Mouse (Mus musculus): ENCODE results near the gene Sccpdh. TPM values are rescaled to one million over a fixed set of nuclear protein-coding genes. Genes with fewer than 3 reads are reported as not detected.

Gene Sccpdh
- polyA plus RNA-seq, 1 experiment from 2014 or later = 82.4 TPM

GRCm38 (mm10) chr1:179651224-179651623 lies 16.8 kb upstream of the Sccpdh start:
- H3K9me3 ChIP-seq (replicated peaks; ENCODE audit: control insufficient read depth, low read length) = no peaks in the 10 kb centered on the region
- H3K9ac ChIP-seq (ENCODE audit: low read depth, low read length) = no peak overlapping the region
- no peak overlapping the region for H3K4me2 ChIP-seq
- H3K27me3 ChIP-seq (ENCODE audit: control insufficient read depth, insufficient read depth, low read length) = no peaks in the 10 kb centered on the region
- WGBS (ENCODE audit: insufficient replicate concordance) = 69% methylated on average over 5 of the region's 5 CpGs
- ATAC-seq (replicated peaks; ENCODE audit: insufficient number of reproducible peaks, low FRiP score, low TSS enrichment) = no peak
- no peak overlapping the region for H3K27ac ChIP-seq (ENCODE audit: low read depth, low read length)
- no peaks in the 10 kb centered on the region for H3K4me1 ChIP-seq (ENCODE audit: control insufficient read depth, insufficient read depth, low read length)
- H3K36me3 ChIP-seq (ENCODE audit: control insufficient read depth, insufficient read depth, low read length) = no peaks in the 10 kb centered on the region
- no peak overlapping the region for H3K4me3 ChIP-seq (ENCODE audit: low read depth, low read length)

GRCm38 (mm10) chr1:179663065-179663464 lies 4.9 kb upstream of the Sccpdh start:
- H3K4me1 ChIP-seq (ENCODE audit: control insufficient read depth, insufficient read depth, low read length) = no peaks in the 10 kb centered on the region
- H3K4me3 ChIP-seq (ENCODE audit: low read depth, low read length) = no peak overlapping the region
- 68% methylated on average over 5 of the region's 5 CpGs for WGBS (ENCODE audit: insufficient replicate concordance)
- no peak overlapping the region for H3K9ac ChIP-seq (ENCODE audit: low read depth, low read length)
- H3K36me3 ChIP-seq (ENCODE audit: control insufficient read depth, insufficient read depth, low read length) = no peaks in the 10 kb centered on the region
- no peaks in the 10 kb centered on the region for H3K27me3 ChIP-seq (ENCODE audit: control insufficient read depth, insufficient read depth, low read length)
- H3K9me3 ChIP-seq (replicated peaks; ENCODE audit: control insufficient read depth, low read length) = no peaks in the 10 kb centered on the region
- H3K27ac ChIP-seq (ENCODE audit: low read depth, low read length) = no peak overlapping the region
- ATAC-seq (replicated peaks; ENCODE audit: insufficient number of reproducible peaks, low FRiP score, low TSS enrichment) = no peak
- no peak overlapping the region for H3K4me2 ChIP-seq

GRCm38 (mm10) chr1:179664309-179664930 lies 3.6 kb upstream of the Sccpdh start:
- H3K36me3 ChIP-seq (ENCODE audit: control insufficient read depth, insufficient read depth, low read length) = no peaks in the 10 kb centered on the region
- ATAC-seq (replicated peaks; ENCODE audit: insufficient number of reproducible peaks, low FRiP score, low TSS enrichment) = no peak
- peaks cover 4% of the 10 kb centered on the region; the same call in 1 of the 2 replicates for H3K4me1 ChIP-seq (ENCODE audit: control insufficient read depth, insufficient read depth, low read length)
- H3K9ac ChIP-seq (ENCODE audit: low read depth, low read length) = no peak overlapping the region
- no peak overlapping the region for H3K4me2 ChIP-seq
- H3K27ac ChIP-seq (ENCODE audit: low read depth, low read length) = no peak overlapping the region
- H3K4me3 ChIP-seq (ENCODE audit: low read depth, low read length) = no peak overlapping the region
- 77% methylated on average over 4 of the region's 4 CpGs for WGBS (ENCODE audit: insufficient replicate concordance)
- H3K9me3 ChIP-seq (replicated peaks; ENCODE audit: control insufficient read depth, low read length) = no peaks in the 10 kb centered on the region
- H3K27me3 ChIP-seq (ENCODE audit: control insufficient read depth, insufficient read depth, low read length) = no peaks in the 10 kb centered on the region

- no peak overlapping the region for H3K9ac ChIP-seq (ENCODE audit: low read depth, low read length)
- 70% methylated on average over 2 of the region's 2 CpGs for WGBS (ENCODE audit: insufficient replicate concordance)
- ATAC-seq (replicated peaks; ENCODE audit: insufficient number of reproducible peaks, low FRiP score, low TSS enrichment) = no peak
- peaks cover 6% of the 10 kb centered on the region; the same call in 1 of the 2 replicates for H3K4me1 ChIP-seq (ENCODE audit: control insufficient read depth, insufficient read depth, low read length)
- no peaks in the 10 kb centered on the region for H3K9me3 ChIP-seq (replicated peaks; ENCODE audit: control insufficient read depth, low read length)
- H3K4me2 ChIP-seq = peak overlapping the region; percentile 74; the same call in 1 of the 2 replicates
- H3K27me3 ChIP-seq (ENCODE audit: control insufficient read depth, insufficient read depth, low read length) = no peaks in the 10 kb centered on the region
- H3K27ac ChIP-seq (ENCODE audit: low read depth, low read length) = no peak overlapping the region
- no peak overlapping the region for H3K4me3 ChIP-seq (ENCODE audit: low read depth, low read length)
- no peaks in the 10 kb centered on the region for H3K36me3 ChIP-seq (ENCODE audit: control insufficient read depth, insufficient read depth, low read length)
These were observed 1.0 kb upstream of the Sccpdh start for GRCm38 (mm10) chr1:179666971-179667370.

- Histone ChIP-seq H3K27me3 (ENCODE audit: control insufficient read depth, insufficient read depth, low read length) (no peaks in the 10 kb centered on the region), H3K36me3 (ENCODE audit: control insufficient read depth, insufficient read depth, low read length) (no peaks in the 10 kb centered on the region), H3K9me3 (replicated peaks; ENCODE audit: control insufficient read depth, low read length) (no peaks in the 10 kb centered on the region), H3K27ac (ENCODE audit: low read depth, low read length) (peak overlapping the region; percentile 88), H3K4me2 (peak overlapping the region; percentile 74), H3K4me1 (ENCODE audit: control insufficient read depth, insufficient read depth, low read length) (peaks cover 6% of the 10 kb centered on the region; the same call in 1 of the 2 replicates), H3K9ac (ENCODE audit: low read depth, low read length) (peak overlapping the region; percentile 87), H3K4me3 (ENCODE audit: low read depth, low read length) (peak overlapping the region; percentile 83)
- 9% methylated on average over 7 of the region's 7 CpGs for WGBS (ENCODE audit: insufficient replicate concordance)
- peak; percentile 8; the same call in 1 of the 2 replicates for ATAC-seq (replicated peaks; ENCODE audit: insufficient number of reproducible peaks, low FRiP score, low TSS enrichment)
These were observed 560 bp upstream of the Sccpdh start for GRCm38 (mm10) chr1:179667450-179667849.

- Histone ChIP-seq H3K36me3 (ENCODE audit: control insufficient read depth, insufficient read depth, low read length) (peaks cover 3% of the 10 kb centered on the region; the same call in 1 of the 2 replicates), H3K4me3 (ENCODE audit: low read depth, low read length) (peak overlapping the region; percentile 83), H3K9me3 (replicated peaks; ENCODE audit: control insufficient read depth, low read length) (no peaks in the 10 kb centered on the region), H3K27ac (ENCODE audit: low read depth, low read length) (peak overlapping the region; percentile 88), H3K9ac (ENCODE audit: low read depth, low read length) (peak overlapping the region; percentile 87), H3K4me1 (ENCODE audit: control insufficient read depth, insufficient read depth, low read length) (peaks cover 6% of the 10 kb centered on the region; the same call in 1 of the 2 replicates), H3K27me3 (ENCODE audit: control insufficient read depth, insufficient read depth, low read length) (no peaks in the 10 kb centered on the region), H3K4me2 (peak overlapping the region; percentile 74)
- 26% methylated on average over 12 of the region's 12 CpGs for WGBS (ENCODE audit: insufficient replicate concordance)
- ATAC-seq (replicated peaks; ENCODE audit: insufficient number of reproducible peaks, low FRiP score, low TSS enrichment) = no peak
These were observed 977 bp downstream of the Sccpdh start for GRCm38 (mm10) chr1:179668836-179669537.

GRCm38 (mm10) chr1:179674355-179674754 lies 6.3 kb downstream of the Sccpdh start:
- WGBS (ENCODE audit: insufficient replicate concordance) = 88% methylated on average over 3 of the region's 3 CpGs
- Histone ChIP-seq H3K4me2 (no peak overlapping the region), H3K36me3 (ENCODE audit: control insufficient read depth, insufficient read depth, low read length) (peaks cover 6% of the 10 kb centered on the region), H3K27me3 (ENCODE audit: control insufficient read depth, insufficient read depth, low read length) (no peaks in the 10 kb centered on the region), H3K9ac (ENCODE audit: low read depth, low read length) (no peak overlapping the region), H3K9me3 (replicated peaks; ENCODE audit: control insufficient read depth, low read length) (no peaks in the 10 kb centered on the region), H3K27ac (ENCODE audit: low read depth, low read length) (no peak overlapping the region), H3K4me3 (ENCODE audit: low read depth, low read length) (no peak overlapping the region), H3K4me1 (ENCODE audit: control insufficient read depth, insufficient read depth, low read length) (peaks cover 3% of the 10 kb centered on the region; the same call in 1 of the 2 replicates)
- ATAC-seq (replicated peaks; ENCODE audit: insufficient number of reproducible peaks, low FRiP score, low TSS enrichment) = no peak

- Histone ChIP-seq H3K4me2 (no peak overlapping the region), H3K9me3 (replicated peaks; ENCODE audit: control insufficient read depth, low read length) (no peaks in the 10 kb centered on the region), H3K9ac (ENCODE audit: low read depth, low read length) (no peak overlapping the region), H3K4me3 (ENCODE audit: low read depth, low read length) (no peak overlapping the region), H3K4me1 (ENCODE audit: control insufficient read depth, insufficient read depth, low read length) (no peaks in the 10 kb centered on the region), H3K36me3 (ENCODE audit: control insufficient read depth, insufficient read depth, low read length) (peaks cover 10% of the 10 kb centered on the region), H3K27ac (ENCODE audit: low read depth, low read length) (no peak overlapping the region), H3K27me3 (ENCODE audit: control insufficient read depth, insufficient read depth, low read length) (no peaks in the 10 kb centered on the region)
- WGBS (ENCODE audit: insufficient replicate concordance) = 82% methylated on average over 2 of the region's 2 CpGs
- no peak for ATAC-seq (replicated peaks; ENCODE audit: insufficient number of reproducible peaks, low FRiP score, low TSS enrichment)
These were observed 9.0 kb downstream of the Sccpdh start for GRCm38 (mm10) chr1:179677031-179677430.

All from heart, embryonic 11.5 days (tissue).